Mouse (Mus musculus): ENCODE data around the gene Pmfbp1. TPM values are rescaled to one million over a fixed set of nuclear protein-coding genes. Genes with fewer than 3 reads are reported as not detected.
A peak's percentile ranks its signal among the peaks of the same experiment; 100 is the strongest.

Gene Pmfbp1
- polyA plus RNA-seq, 1 experiment from 2014 or later: 0.38 TPM

DNA sequence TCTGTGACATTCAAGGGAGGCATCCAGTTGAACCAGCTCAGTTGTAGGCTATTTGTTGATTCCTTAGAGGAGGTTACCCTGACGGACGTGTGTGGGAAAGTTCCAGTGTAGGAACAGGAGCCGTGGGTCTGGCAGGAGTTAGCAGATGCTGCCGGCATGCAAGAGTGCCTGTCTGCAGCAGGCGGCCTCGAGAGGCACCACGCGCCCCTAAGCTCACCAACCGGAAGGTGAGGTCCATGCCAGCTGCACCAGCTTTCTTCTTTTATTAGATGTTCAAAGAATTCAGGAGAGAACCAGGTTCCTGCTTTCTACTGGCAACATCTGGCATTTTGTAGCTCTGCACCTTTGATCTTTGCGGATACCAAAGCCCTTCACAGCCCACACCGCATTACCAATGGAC is 9.1 kb upstream of the Pmfbp1 start:
- ATAC-seq (ENCODE audit: low read depth): no peak
- 57% methylated on average over 11 of the region's 11 CpGs for WGBS
- H3K9me3 ChIP-seq (ENCODE audit: control insufficient read depth, low read length): no peaks in the 10 kb centered on the region
- H3K27ac ChIP-seq (replicated peaks; ENCODE audit: low read depth, low read length): no peak overlapping the region
- H3K36me3 ChIP-seq (ENCODE audit: control insufficient read depth, insufficient read depth, low read length): no peaks in the 10 kb centered on the region
- H3K4me1 ChIP-seq (ENCODE audit: control insufficient read depth, insufficient read depth, low read length): peaks cover 14% of the 10 kb centered on the region; the same call in 1 of the 2 replicates
- peak overlapping the region; percentile 33 for H3K4me2 ChIP-seq (ENCODE audit: low read depth, low read length)
- DNase-seq (ENCODE audit: low spot score): no peak
- H3K27me3 ChIP-seq (replicated peaks; ENCODE audit: control insufficient read depth, insufficient read depth, low read length): no peaks in the 10 kb centered on the region
- no peak overlapping the region for H3K4me3 ChIP-seq (ENCODE audit: low read depth, low read length)
- H3K9ac ChIP-seq (ENCODE audit: low read depth, low read length): no peak overlapping the region

DNA sequence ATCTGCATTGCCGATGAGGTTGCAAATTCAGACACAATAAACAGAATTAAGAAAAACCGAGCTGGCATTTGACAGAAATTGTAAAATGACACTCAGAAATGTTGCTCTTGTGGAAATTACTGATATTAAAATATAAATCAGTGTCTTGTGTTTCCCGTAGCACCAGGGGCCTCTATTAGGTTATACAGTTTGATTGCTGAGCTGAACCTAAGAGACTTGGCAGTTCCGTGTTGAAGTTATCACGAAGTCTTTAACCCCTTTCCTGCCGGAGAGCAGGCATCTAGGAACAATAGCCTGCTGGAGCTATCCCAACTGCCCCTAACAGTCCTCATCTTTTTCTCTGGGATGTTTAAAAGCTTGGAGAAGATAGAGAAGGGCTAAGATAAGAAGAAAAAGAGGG is 8.3 kb upstream of the Pmfbp1 start:
- no peaks in the 10 kb centered on the region for H3K36me3 ChIP-seq (ENCODE audit: control insufficient read depth, insufficient read depth, low read length)
- H3K9ac ChIP-seq (ENCODE audit: low read depth, low read length): no peak overlapping the region
- no peaks in the 10 kb centered on the region for H3K27me3 ChIP-seq (replicated peaks; ENCODE audit: control insufficient read depth, insufficient read depth, low read length)
- ATAC-seq (ENCODE audit: low read depth) (no peak), DNase-seq (ENCODE audit: low spot score) (no peak)
- peaks cover 14% of the 10 kb centered on the region; the same call in 1 of the 2 replicates for H3K4me1 ChIP-seq (ENCODE audit: control insufficient read depth, insufficient read depth, low read length)
- H3K27ac ChIP-seq (replicated peaks; ENCODE audit: low read depth, low read length): no peak overlapping the region
- no peak overlapping the region for H3K4me3 ChIP-seq (ENCODE audit: low read depth, low read length)
- WGBS: 30% methylated on average over 6 of the region's 6 CpGs
- no peaks in the 10 kb centered on the region for H3K9me3 ChIP-seq (ENCODE audit: control insufficient read depth, low read length)
- no peak overlapping the region for H3K4me2 ChIP-seq (ENCODE audit: low read depth, low read length)

DNA sequence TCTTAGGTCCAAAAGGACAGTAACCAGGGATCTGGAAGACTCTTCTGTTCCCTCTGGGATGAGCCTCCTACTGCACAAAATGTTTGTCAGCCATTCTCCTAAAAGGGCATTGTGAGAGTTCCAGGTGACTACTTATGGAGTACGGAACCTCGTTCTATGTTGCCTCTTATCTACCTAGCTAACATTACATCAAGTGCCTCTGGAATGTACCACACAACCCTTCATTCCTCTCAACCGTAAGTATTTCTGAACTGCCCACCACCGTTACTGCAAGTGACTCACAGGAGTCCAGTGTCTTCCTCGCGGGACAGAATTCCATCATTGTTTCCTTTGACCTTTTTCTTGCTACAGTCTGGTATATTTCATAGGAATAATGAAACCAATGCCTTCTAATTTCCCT is 1.0 kb upstream of the Pmfbp1 start:
- no peak overlapping the region for H3K4me3 ChIP-seq (ENCODE audit: low read depth, low read length)
- H3K36me3 ChIP-seq (ENCODE audit: control insufficient read depth, insufficient read depth, low read length): no peaks in the 10 kb centered on the region
- no peak overlapping the region for H3K27ac ChIP-seq (replicated peaks; ENCODE audit: low read depth, low read length)
- WGBS: 84% methylated on average over 6 of the region's 6 CpGs
- no peak for DNase-seq (ENCODE audit: low spot score)
- ATAC-seq (ENCODE audit: low read depth): no peak
- H3K4me1 ChIP-seq (ENCODE audit: control insufficient read depth, insufficient read depth, low read length): no peaks in the 10 kb centered on the region
- no peak overlapping the region for H3K9ac ChIP-seq (ENCODE audit: low read depth, low read length)
- H3K9me3 ChIP-seq (ENCODE audit: control insufficient read depth, low read length): no peaks in the 10 kb centered on the region
- no peaks in the 10 kb centered on the region for H3K27me3 ChIP-seq (replicated peaks; ENCODE audit: control insufficient read depth, insufficient read depth, low read length)
- no peak overlapping the region for H3K4me2 ChIP-seq (ENCODE audit: low read depth, low read length)

DNA sequence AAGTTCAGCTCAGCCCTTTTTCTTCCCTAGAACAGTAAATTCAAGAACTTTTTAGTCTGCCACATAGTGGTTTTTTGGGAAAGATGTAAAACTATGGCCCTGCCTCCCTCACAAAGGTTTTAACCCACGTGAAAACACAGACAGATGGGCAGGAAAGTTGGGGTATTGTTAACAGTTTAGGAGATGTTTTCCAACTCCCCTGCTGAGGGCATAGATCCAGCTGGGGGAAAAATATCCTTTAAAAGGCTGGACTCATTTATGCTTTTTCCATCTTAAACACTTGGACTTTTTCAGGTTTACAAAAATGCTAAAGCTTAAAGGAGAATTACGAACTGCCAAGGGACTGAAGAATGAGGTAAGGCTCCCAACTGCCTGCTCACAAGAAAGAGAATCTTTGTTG is 774 bp downstream of the Pmfbp1 start:
- DNase-seq (ENCODE audit: low spot score): no peak
- no peak overlapping the region for H3K4me2 ChIP-seq (ENCODE audit: low read depth, low read length)
- H3K4me3 ChIP-seq (ENCODE audit: low read depth, low read length): no peak overlapping the region
- ATAC-seq (ENCODE audit: low read depth): no peak
- H3K4me1 ChIP-seq (ENCODE audit: control insufficient read depth, insufficient read depth, low read length): no peaks in the 10 kb centered on the region
- 58% methylated on average over 2 of the region's 2 CpGs for WGBS
- no peaks in the 10 kb centered on the region for H3K9me3 ChIP-seq (ENCODE audit: control insufficient read depth, low read length)
- no peaks in the 10 kb centered on the region for H3K36me3 ChIP-seq (ENCODE audit: control insufficient read depth, insufficient read depth, low read length)
- no peaks in the 10 kb centered on the region for H3K27me3 ChIP-seq (replicated peaks; ENCODE audit: control insufficient read depth, insufficient read depth, low read length)
- no peak overlapping the region for H3K27ac ChIP-seq (replicated peaks; ENCODE audit: low read depth, low read length)
- H3K9ac ChIP-seq (ENCODE audit: low read depth, low read length): no peak overlapping the region

DNA sequence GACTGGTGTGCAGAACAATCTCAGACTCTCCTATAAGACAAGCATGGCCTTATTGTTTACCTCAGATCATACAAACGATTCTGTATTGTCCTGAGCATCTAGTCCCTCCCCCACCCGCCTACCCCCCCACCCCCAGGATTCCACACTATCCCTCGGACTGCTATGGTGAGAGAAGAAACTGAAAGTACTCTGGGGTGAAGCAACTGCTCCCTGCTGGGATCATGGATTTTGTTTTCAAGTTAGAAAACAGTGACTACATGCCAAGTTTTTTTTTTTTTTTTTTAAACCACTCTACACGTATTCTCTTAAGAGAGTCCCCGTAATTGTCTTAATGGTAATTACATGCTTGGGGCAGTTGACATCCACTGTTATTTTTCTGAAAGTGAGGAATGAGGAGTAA is 3.6 kb downstream of the Pmfbp1 start:
- no peak overlapping the region for H3K27ac ChIP-seq (replicated peaks; ENCODE audit: low read depth, low read length)
- 0 out of 2 replicates have a peak, but pooled peaks cover 3% of the 10 kb centered on the region for H3K4me1 ChIP-seq (ENCODE audit: control insufficient read depth, insufficient read depth, low read length)
- H3K4me2 ChIP-seq (ENCODE audit: low read depth, low read length): no peak overlapping the region
- H3K9ac ChIP-seq (ENCODE audit: low read depth, low read length): no peak overlapping the region
- no peak overlapping the region for H3K4me3 ChIP-seq (ENCODE audit: low read depth, low read length)
- H3K9me3 ChIP-seq (ENCODE audit: control insufficient read depth, low read length): no peaks in the 10 kb centered on the region
- DNase-seq (ENCODE audit: low spot score) (no peak), ATAC-seq (ENCODE audit: low read depth) (no peak)
- H3K36me3 ChIP-seq (ENCODE audit: control insufficient read depth, insufficient read depth, low read length): no peaks in the 10 kb centered on the region
- 56% methylated on average over 5 of the region's 5 CpGs for WGBS
- H3K27me3 ChIP-seq (replicated peaks; ENCODE audit: control insufficient read depth, insufficient read depth, low read length): no peaks in the 10 kb centered on the region

DNA sequence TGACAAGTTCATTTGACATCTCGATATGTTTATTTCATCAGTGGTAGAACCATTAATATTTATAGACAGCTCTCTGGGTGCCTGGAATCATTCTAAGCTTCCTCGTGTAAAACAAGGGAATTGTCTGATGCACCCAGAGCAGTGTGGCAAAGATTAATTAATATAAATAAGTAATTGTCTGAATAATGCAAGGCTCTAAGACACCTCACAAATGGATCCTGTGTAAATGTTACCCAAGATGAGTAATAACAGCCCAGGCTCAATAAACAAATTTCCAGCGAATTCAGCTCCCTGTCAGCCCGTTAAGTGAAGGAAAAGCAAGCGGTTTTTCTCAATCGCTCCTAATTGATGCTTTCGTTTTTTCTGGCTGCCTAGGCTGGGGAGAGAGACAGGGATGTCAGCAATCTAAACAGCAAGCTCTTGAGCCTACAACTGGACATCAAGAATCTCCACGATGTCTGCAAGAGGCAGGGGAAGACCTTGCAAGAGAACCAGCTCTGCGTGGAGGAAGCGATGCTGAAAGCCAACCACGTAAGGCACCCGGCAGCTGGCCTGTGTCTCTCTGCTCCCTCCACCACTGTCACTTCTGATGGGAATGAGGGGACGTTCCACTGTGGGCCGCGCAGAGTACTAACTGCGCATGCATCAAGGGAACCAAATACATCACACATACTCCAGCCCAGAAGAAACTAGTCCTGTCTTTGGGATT is 5.3 kb downstream of the Pmfbp1 start:
- no peaks in the 10 kb centered on the region for H3K36me3 ChIP-seq (ENCODE audit: control insufficient read depth, insufficient read depth, low read length)
- no peak for ATAC-seq (ENCODE audit: low read depth)
- H3K27ac ChIP-seq (replicated peaks; ENCODE audit: low read depth, low read length): no peak overlapping the region
- no peaks in the 10 kb centered on the region for H3K27me3 ChIP-seq (replicated peaks; ENCODE audit: control insufficient read depth, insufficient read depth, low read length)
- no peak overlapping the region for H3K4me3 ChIP-seq (ENCODE audit: low read depth, low read length)
- 82% methylated on average over 16 of the region's 16 CpGs for WGBS
- no peak overlapping the region for H3K9ac ChIP-seq (ENCODE audit: low read depth, low read length)
- DNase-seq (ENCODE audit: low spot score): no peak
- H3K4me1 ChIP-seq (ENCODE audit: control insufficient read depth, insufficient read depth, low read length): peaks cover 5% of the 10 kb centered on the region; the same call in 1 of the 2 replicates
- no peak overlapping the region for H3K4me2 ChIP-seq (ENCODE audit: low read depth, low read length)
- H3K9me3 ChIP-seq (ENCODE audit: control insufficient read depth, low read length): no peaks in the 10 kb centered on the region

- H3K9me3 ChIP-seq (ENCODE audit: control insufficient read depth, low read length): no peaks in the 10 kb centered on the region
- H3K27me3 ChIP-seq (replicated peaks; ENCODE audit: control insufficient read depth, insufficient read depth, low read length): no peaks in the 10 kb centered on the region
- peaks cover 5% of the 10 kb centered on the region; the same call in 1 of the 2 replicates for H3K4me1 ChIP-seq (ENCODE audit: control insufficient read depth, insufficient read depth, low read length)
- no peak overlapping the region for H3K4me2 ChIP-seq (ENCODE audit: low read depth, low read length)
- WGBS: 47% methylated on average over 1 of the region's 1 CpGs
- no peak for DNase-seq (ENCODE audit: low spot score)
- H3K4me3 ChIP-seq (ENCODE audit: low read depth, low read length): no peak overlapping the region
- ATAC-seq (ENCODE audit: low read depth): no peak
- H3K27ac ChIP-seq (replicated peaks; ENCODE audit: low read depth, low read length): no peak overlapping the region
- no peak overlapping the region for H3K9ac ChIP-seq (ENCODE audit: low read depth, low read length)
- no peaks in the 10 kb centered on the region for H3K36me3 ChIP-seq (ENCODE audit: control insufficient read depth, insufficient read depth, low read length)
Measured at GRCm38 (mm10) chr8:109503566-109503965, 9.7 kb downstream of the Pmfbp1 start.

GRCm38 (mm10) chr8:109505560-109505959 is 11.7 kb downstream of the Pmfbp1 start:
- no peak overlapping the region for H3K4me2 ChIP-seq (ENCODE audit: low read depth, low read length)
- H3K27me3 ChIP-seq (replicated peaks; ENCODE audit: control insufficient read depth, insufficient read depth, low read length): no peaks in the 10 kb centered on the region
- WGBS: 87% methylated on average over 5 of the region's 5 CpGs
- no peaks in the 10 kb centered on the region for H3K9me3 ChIP-seq (ENCODE audit: control insufficient read depth, low read length)
- no peak overlapping the region for H3K27ac ChIP-seq (replicated peaks; ENCODE audit: low read depth, low read length)
- DNase-seq (ENCODE audit: low spot score) (no peak), ATAC-seq (ENCODE audit: low read depth) (no peak)
- H3K4me3 ChIP-seq (ENCODE audit: low read depth, low read length): no peak overlapping the region
- H3K36me3 ChIP-seq (ENCODE audit: control insufficient read depth, insufficient read depth, low read length): no peaks in the 10 kb centered on the region
- no peak overlapping the region for H3K9ac ChIP-seq (ENCODE audit: low read depth, low read length)
- H3K4me1 ChIP-seq (ENCODE audit: control insufficient read depth, insufficient read depth, low read length): peaks cover 5% of the 10 kb centered on the region; the same call in 1 of the 2 replicates

GRCm38 (mm10) chr8:109524008-109524407 is 30.2 kb downstream of the Pmfbp1 start:
- Histone ChIP-seq H3K27ac (replicated peaks; ENCODE audit: low read depth, low read length) (no peak overlapping the region), H3K9ac (ENCODE audit: low read depth, low read length) (no peak overlapping the region), H3K4me3 (ENCODE audit: low read depth, low read length) (no peak overlapping the region), H3K4me2 (ENCODE audit: low read depth, low read length) (no peak overlapping the region), H3K27me3 (replicated peaks; ENCODE audit: control insufficient read depth, insufficient read depth, low read length) (no peaks in the 10 kb centered on the region), H3K4me1 (ENCODE audit: control insufficient read depth, insufficient read depth, low read length) (no peaks in the 10 kb centered on the region), H3K36me3 (ENCODE audit: control insufficient read depth, insufficient read depth, low read length) (no peaks in the 10 kb centered on the region), H3K9me3 (ENCODE audit: control insufficient read depth, low read length) (no peaks in the 10 kb centered on the region)
- 74% methylated on average over 2 of the region's 2 CpGs for WGBS
- no peak for DNase-seq (ENCODE audit: low spot score)
- no peak for ATAC-seq (ENCODE audit: low read depth)
